Mouse (Mus musculus) pancreas, adult 10 weeks (tissue): ENCODE results near the gene Gm21836. TPM values are rescaled to one million over a fixed set of nuclear protein-coding genes. Genes with fewer than 3 reads are reported as not detected.

ENCODE experiments used
- polyA plus RNA-seq: library from polyadenylated mRNA; stranded (reverse); fragments of 350-450 nt; fragmentation: Illumina TruSeq; extraction: RNeasy Lipid Tissue Mini Kit (QIAGEN cat#74804); gene quantifications from one replicate; pipeline ENCODE4 v1.2.3, GENCODE M21; 2015; ENCODE audit warnings: low read depth, low replicate concordance; ENCODE audit not compliant: insufficient read depth

The Gm21836 gene
- not detected for polyA plus RNA-seq

GRCm38 (mm10) chr9:124493693-124494092 is at the start of gene Gm21836:
Gene Gm21836 (minus strand): TSS chr9:124493793.

GRCm38 (mm10) chr9:124476096-124476902 is 17.3 kb downstream of the Gm21836 start, which contains the start of gene Ppp2r3d:
Gene Ppp2r3d (minus strand): TSS chr9:124476898.

Other genes with a start within 250 kb of the Gm21836 start
- 5.1 TPM for gene 2010315B03Rik, start 181.1 kb downstream of the Gm21836 start, polyA plus RNA-seq
- gene Ppp2r3d, start 16.9 kb downstream of the Gm21836 start, polyA plus RNA-seq = 46.7 TPM